Mouse (Mus musculus): ENCODE measurements around the gene Bcas3. TPM values are rescaled to one million over a fixed set of nuclear protein-coding genes. Genes with fewer than 3 reads are reported as not detected.

Gene Bcas3
- polyA plus RNA-seq, 1 experiment from 2014 or later: 31.5 TPM

- no peak overlapping the region; the same call in 1 of the 2 replicates for H3K4me3 ChIP-seq (replicated peaks; ENCODE audit: low read depth, low read length)
- no peaks in the 10 kb centered on the region for H3K36me3 ChIP-seq (ENCODE audit: insufficient read depth, low read length)
- no peaks in the 10 kb centered on the region for H3K9me3 ChIP-seq (replicated peaks; ENCODE audit: low read length)
- WGBS: 17% methylated on average over 10 of the region's 10 CpGs
- DNase-seq (ENCODE audit: low spot score): peak; percentile 70
- H3K9ac ChIP-seq (ENCODE audit: low read depth, low read length): no peak overlapping the region
- peak overlapping the region; percentile 32 for H3K4me2 ChIP-seq (ENCODE audit: low read length)
- H3K27ac ChIP-seq: peak overlapping the region; percentile 62
- no peak for TF ChIP-seq CTCF (IDR thresholded peaks at IDR 0.05; ENCODE audit: low read depth)
- ATAC-seq (replicated peaks; ENCODE audit: low FRiP score, low read depth): no peak
- H3K27me3 ChIP-seq (ENCODE audit: insufficient read depth, low read length): no peaks in the 10 kb centered on the region
- peaks cover 15% of the 10 kb centered on the region for H3K4me1 ChIP-seq (replicated peaks; ENCODE audit: insufficient read depth, low read length)
These were observed 172.5 kb downstream of the Bcas3 start for GRCm38 (mm10) chr11:85525501-85525885.

GRCm38 (mm10) chr11:85525979-85526775, 173.2 kb downstream of the Bcas3 start:
- H3K27me3 ChIP-seq (ENCODE audit: insufficient read depth, low read length): no peaks in the 10 kb centered on the region
- H3K36me3 ChIP-seq (ENCODE audit: insufficient read depth, low read length): no peaks in the 10 kb centered on the region
- H3K4me3 ChIP-seq (replicated peaks; ENCODE audit: low read depth, low read length): no peak overlapping the region
- 34% methylated on average over 11 of the region's 11 CpGs for WGBS
- H3K27ac ChIP-seq: peak overlapping the region; percentile 62
- no peak for ATAC-seq (replicated peaks; ENCODE audit: low FRiP score, low read depth)
- H3K4me1 ChIP-seq (replicated peaks; ENCODE audit: insufficient read depth, low read length): peaks cover 15% of the 10 kb centered on the region
- H3K4me2 ChIP-seq (ENCODE audit: low read length): peak overlapping the region; percentile 32; the same call in 1 of the 2 replicates
- H3K9me3 ChIP-seq (replicated peaks; ENCODE audit: low read length): no peaks in the 10 kb centered on the region
- no peak overlapping the region for H3K9ac ChIP-seq (ENCODE audit: low read depth, low read length)
- no peak for TF ChIP-seq CTCF (IDR thresholded peaks at IDR 0.05; ENCODE audit: low read depth)
- DNase-seq (ENCODE audit: low spot score): peak; percentile 54

GRCm38 (mm10) chr11:85527261-85527660, 174.3 kb downstream of the Bcas3 start:
- DNase-seq (ENCODE audit: low spot score) (peak; percentile 37), ATAC-seq (replicated peaks; ENCODE audit: low FRiP score, low read depth) (no peak)
- Histone ChIP-seq H3K9ac (ENCODE audit: low read depth, low read length) (no peak overlapping the region), H3K9me3 (replicated peaks; ENCODE audit: low read length) (no peaks in the 10 kb centered on the region), H3K36me3 (ENCODE audit: insufficient read depth, low read length) (no peaks in the 10 kb centered on the region), H3K27ac (no peak overlapping the region), H3K4me3 (replicated peaks; ENCODE audit: low read depth, low read length) (no peak overlapping the region), H3K4me1 (replicated peaks; ENCODE audit: insufficient read depth, low read length) (peaks cover 15% of the 10 kb centered on the region), H3K4me2 (ENCODE audit: low read length) (no peak overlapping the region), H3K27me3 (ENCODE audit: insufficient read depth, low read length) (no peaks in the 10 kb centered on the region)
- WGBS: 60% methylated on average over 5 of the region's 5 CpGs
- TF ChIP-seq CTCF (IDR thresholded peaks at IDR 0.05; ENCODE audit: low read depth): no peak

GRCm38 (mm10) chr11:85529531-85530285, 176.7 kb downstream of the Bcas3 start:
- DNase-seq (ENCODE audit: low spot score) (no peak), ATAC-seq (replicated peaks; ENCODE audit: low FRiP score, low read depth) (no peak)
- TF ChIP-seq CTCF (IDR thresholded peaks at IDR 0.05; ENCODE audit: low read depth): no peak
- peaks cover 12% of the 10 kb centered on the region for H3K4me1 ChIP-seq (replicated peaks; ENCODE audit: insufficient read depth, low read length)
- H3K9me3 ChIP-seq (replicated peaks; ENCODE audit: low read length): no peaks in the 10 kb centered on the region
- no peaks in the 10 kb centered on the region for H3K27me3 ChIP-seq (ENCODE audit: insufficient read depth, low read length)
- no peak overlapping the region for H3K4me3 ChIP-seq (replicated peaks; ENCODE audit: low read depth, low read length)
- no peak overlapping the region for H3K9ac ChIP-seq (ENCODE audit: low read depth, low read length)
- WGBS: 79% methylated on average over 5 of the region's 5 CpGs
- H3K36me3 ChIP-seq (ENCODE audit: insufficient read depth, low read length): no peaks in the 10 kb centered on the region
- H3K27ac ChIP-seq: no peak overlapping the region
- no peak overlapping the region for H3K4me2 ChIP-seq (ENCODE audit: low read length)

- DNase-seq (ENCODE audit: low spot score) (no peak), ATAC-seq (replicated peaks; ENCODE audit: low FRiP score, low read depth) (no peak)
- no peak for TF ChIP-seq CTCF (IDR thresholded peaks at IDR 0.05; ENCODE audit: low read depth)
- Histone ChIP-seq H3K4me3 (replicated peaks; ENCODE audit: low read depth, low read length) (no peak overlapping the region), H3K4me1 (replicated peaks; ENCODE audit: insufficient read depth, low read length) (no peaks in the 10 kb centered on the region), H3K36me3 (ENCODE audit: insufficient read depth, low read length) (no peaks in the 10 kb centered on the region), H3K9me3 (replicated peaks; ENCODE audit: low read length) (no peaks in the 10 kb centered on the region), H3K27me3 (ENCODE audit: insufficient read depth, low read length) (no peaks in the 10 kb centered on the region), H3K4me2 (ENCODE audit: low read length) (no peak overlapping the region), H3K9ac (ENCODE audit: low read depth, low read length) (no peak overlapping the region), H3K27ac (no peak overlapping the region)
- 88% methylated on average over 4 of the region's 4 CpGs for WGBS
These were observed 188.0 kb downstream of the Bcas3 start for GRCm38 (mm10) chr11:85540989-85541388.

- H3K9ac ChIP-seq (ENCODE audit: low read depth, low read length): no peak overlapping the region
- no peaks in the 10 kb centered on the region for H3K9me3 ChIP-seq (replicated peaks; ENCODE audit: low read length)
- H3K36me3 ChIP-seq (ENCODE audit: insufficient read depth, low read length): no peaks in the 10 kb centered on the region
- no peak overlapping the region for H3K4me2 ChIP-seq (ENCODE audit: low read length)
- H3K27me3 ChIP-seq (ENCODE audit: insufficient read depth, low read length): no peaks in the 10 kb centered on the region
- no peaks in the 10 kb centered on the region for H3K4me1 ChIP-seq (replicated peaks; ENCODE audit: insufficient read depth, low read length)
- 81% methylated on average over 4 of the region's 4 CpGs for WGBS
- no peak overlapping the region for H3K27ac ChIP-seq
- TF ChIP-seq CTCF (IDR thresholded peaks at IDR 0.05; ENCODE audit: low read depth): no peak
- ATAC-seq (replicated peaks; ENCODE audit: low FRiP score, low read depth) (no peak), DNase-seq (ENCODE audit: low spot score) (no peak)
- no peak overlapping the region for H3K4me3 ChIP-seq (replicated peaks; ENCODE audit: low read depth, low read length)
These were observed 190.3 kb downstream of the Bcas3 start for GRCm38 (mm10) chr11:85543311-85543710.
